Mouse (Mus musculus): ENCODE results near the gene Cnga3. TPM values are rescaled to one million over a fixed set of nuclear protein-coding genes. Genes with fewer than 3 reads are reported as not detected.

Cnga3 gene
- polyA plus RNA-seq, 1 experiment, result 0.02 TPM

DNA sequence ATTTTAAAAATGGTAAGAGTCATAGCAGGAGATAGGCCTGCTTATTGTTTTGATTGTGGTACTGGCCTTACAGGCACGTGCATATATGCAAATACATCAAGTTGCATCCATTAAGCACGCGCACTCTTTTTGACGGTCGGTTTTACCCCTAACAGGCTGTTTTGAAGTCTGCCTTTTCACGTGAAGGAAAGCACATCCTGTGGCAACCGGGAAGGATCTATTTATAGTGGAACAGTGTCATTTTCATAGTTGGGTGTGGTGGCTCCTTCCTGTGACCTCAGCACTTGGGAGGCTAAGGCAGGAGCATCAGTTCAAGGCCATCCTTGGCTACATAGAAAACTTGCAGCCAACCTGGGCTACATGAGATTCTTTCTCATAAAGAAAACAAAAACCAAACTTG is 72.3 kb downstream of the Cnga3 start:
- H3K27me3 ChIP-seq (ENCODE audit: control insufficient read depth, insufficient read depth, insufficient read length), result no peaks in the 10 kb centered on the region
- H3ac ChIP-seq (ENCODE audit: control insufficient read depth, insufficient read length, low read depth), result no peak overlapping the region
- no peaks in the 10 kb centered on the region for H3K36me3 ChIP-seq (ENCODE audit: control insufficient read depth, insufficient read depth)
- no peaks in the 10 kb centered on the region for H3K79me2 ChIP-seq (ENCODE audit: control insufficient read depth, insufficient read depth)
- no peak overlapping the region for H3K4me3 ChIP-seq (ENCODE audit: insufficient read depth, poor library complexity, severe bottlenecking)
- TF ChIP-seq MYOD1 (IDR thresholded peaks at IDR 0.05; ENCODE audit: control insufficient read depth, insufficient read length, low read depth) (no peak), FOSL1 (IDR thresholded peaks at IDR 0.05; ENCODE audit: insufficient read depth, low read length, poor library complexity, severe bottlenecking) (no peak), CEBPB (IDR thresholded peaks at IDR 0.05; ENCODE audit: low read depth) (no peak), USF1 (IDR thresholded peaks at IDR 0.05; ENCODE audit: low read depth) (no peak), MYOG (IDR thresholded peaks at IDR 0.05; ENCODE audit: control insufficient read depth, extremely low read depth, insufficient read length) (no peak), MAX (IDR thresholded peaks at IDR 0.05) (no peak), CTCF (IDR thresholded peaks at IDR 0.05; ENCODE audit: control insufficient read depth, insufficient read depth, insufficient read length) (no peak)
- no peaks in the 10 kb centered on the region for H3K79me3 ChIP-seq (ENCODE audit: low read depth)

DNA sequence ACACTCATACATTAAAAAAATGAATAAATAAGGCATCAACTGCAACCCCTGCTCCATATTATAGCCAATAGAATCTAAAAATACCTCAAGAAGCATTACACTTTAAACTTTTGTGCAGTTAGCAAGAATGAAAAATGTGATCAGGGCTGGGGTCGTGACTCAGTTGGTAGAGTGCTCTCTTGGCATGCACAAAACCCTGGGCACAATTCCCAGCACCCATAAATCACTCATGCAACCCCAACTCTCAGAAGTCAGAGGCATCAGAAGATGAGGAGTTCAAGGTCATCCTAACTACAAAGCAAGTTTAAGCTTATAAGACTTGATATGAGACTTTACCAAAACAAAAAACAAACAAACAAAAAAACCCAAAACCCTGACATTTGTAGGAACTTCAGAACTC is 73.5 kb downstream of the Cnga3 start:
- no peak for TF ChIP-seq FOSL1 (IDR thresholded peaks at IDR 0.05; ENCODE audit: insufficient read depth, low read length, poor library complexity, severe bottlenecking)
- no peak for TF ChIP-seq CEBPB (IDR thresholded peaks at IDR 0.05; ENCODE audit: low read depth)
- TF ChIP-seq MYOG (IDR thresholded peaks at IDR 0.05; ENCODE audit: control insufficient read depth, extremely low read depth, insufficient read length), result no peak
- no peak for TF ChIP-seq CTCF (IDR thresholded peaks at IDR 0.05; ENCODE audit: control insufficient read depth, insufficient read depth, insufficient read length)
- TF ChIP-seq MYOD1 (IDR thresholded peaks at IDR 0.05; ENCODE audit: control insufficient read depth, insufficient read length, low read depth), result no peak
- TF ChIP-seq USF1 (IDR thresholded peaks at IDR 0.05; ENCODE audit: low read depth), result no peak
- TF ChIP-seq MAX (IDR thresholded peaks at IDR 0.05), result no peak

DNA sequence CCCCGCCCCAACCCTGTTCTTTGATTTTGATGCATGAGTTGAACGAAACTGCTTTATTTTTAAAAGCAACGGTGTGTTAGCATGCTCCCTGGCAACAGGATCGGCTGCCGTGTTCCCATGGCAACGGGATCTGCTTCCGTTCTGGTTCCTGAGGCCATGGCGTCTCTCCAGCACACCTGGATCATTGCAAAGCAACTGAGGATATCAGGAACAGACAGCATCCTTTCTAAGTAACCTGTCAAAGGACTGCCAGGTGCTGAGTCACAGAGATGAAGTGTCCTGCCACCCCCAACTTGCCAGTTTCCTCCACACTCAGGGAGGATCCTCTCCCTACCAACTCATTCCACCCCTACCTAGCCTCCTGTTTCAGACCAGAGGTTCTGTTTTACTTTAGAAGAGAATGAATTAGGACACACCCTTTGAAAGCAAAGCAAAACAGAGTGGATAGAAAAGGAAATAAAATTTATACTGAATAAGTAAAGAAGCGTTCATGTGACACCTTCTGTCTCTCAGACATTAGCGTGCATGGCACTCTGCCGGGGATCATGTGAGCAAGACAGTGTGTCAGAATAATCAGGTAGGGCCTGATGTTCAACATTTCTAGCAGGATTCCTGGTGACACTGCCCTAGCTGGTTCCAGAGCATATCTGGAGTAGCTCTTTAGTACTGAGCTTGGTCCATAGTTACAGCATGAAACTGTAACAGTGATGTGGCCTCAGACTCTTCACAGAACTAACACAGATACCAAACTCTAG is 74.1 kb downstream of the Cnga3 start:
- Histone ChIP-seq H3K79me2 (ENCODE audit: control insufficient read depth, insufficient read depth) (no peaks in the 10 kb centered on the region), H3K27me3 (ENCODE audit: control insufficient read depth, insufficient read depth, insufficient read length) (no peaks in the 10 kb centered on the region), H3ac (ENCODE audit: control insufficient read depth, insufficient read length, low read depth) (no peak overlapping the region)

More for the DNA sequence above, 73.5 kb downstream of the Cnga3 start:
- no peak overlapping the region for H3ac ChIP-seq (ENCODE audit: control insufficient read depth, insufficient read length, low read depth)
- H3K79me2 ChIP-seq (ENCODE audit: control insufficient read depth, insufficient read depth), result no peaks in the 10 kb centered on the region
- no peak overlapping the region for H3K4me3 ChIP-seq (ENCODE audit: insufficient read depth, poor library complexity, severe bottlenecking)
- H3K27me3 ChIP-seq (ENCODE audit: control insufficient read depth, insufficient read depth, insufficient read length), result no peaks in the 10 kb centered on the region
- H3K79me3 ChIP-seq (ENCODE audit: low read depth), result no peaks in the 10 kb centered on the region
- no peaks in the 10 kb centered on the region for H3K36me3 ChIP-seq (ENCODE audit: control insufficient read depth, insufficient read depth)

DNA sequence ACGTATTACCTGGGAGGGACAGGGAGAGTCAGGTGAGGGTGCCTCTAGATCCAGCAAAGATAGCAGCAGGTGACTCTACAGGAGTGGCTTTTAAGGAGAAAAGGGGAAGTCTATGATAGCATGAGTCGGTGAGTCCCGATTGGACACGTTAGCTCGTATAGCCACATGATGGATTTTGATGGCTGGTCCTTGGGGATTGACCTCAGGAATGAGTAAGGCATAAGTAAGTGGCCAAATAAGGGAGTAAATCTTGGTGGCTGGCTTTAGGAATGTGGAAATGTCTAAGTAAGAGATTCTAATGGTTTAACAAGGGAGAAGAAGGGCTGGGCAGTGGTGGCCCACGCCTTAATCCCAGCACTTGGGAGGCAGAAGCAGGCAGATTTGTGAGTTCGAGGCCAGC is 74.7 kb downstream of the Cnga3 start:
- no peaks in the 10 kb centered on the region for H3K36me3 ChIP-seq (ENCODE audit: control insufficient read depth, insufficient read depth)
- no peaks in the 10 kb centered on the region for H3K79me2 ChIP-seq (ENCODE audit: control insufficient read depth, insufficient read depth)
- no peak for TF ChIP-seq CTCF (IDR thresholded peaks at IDR 0.05; ENCODE audit: control insufficient read depth, insufficient read depth, insufficient read length)
- no peak for TF ChIP-seq CEBPB (IDR thresholded peaks at IDR 0.05; ENCODE audit: low read depth)
- TF ChIP-seq USF1 (IDR thresholded peaks at IDR 0.05; ENCODE audit: low read depth), result no peak
- no peak for TF ChIP-seq MYOD1 (IDR thresholded peaks at IDR 0.05; ENCODE audit: control insufficient read depth, insufficient read length, low read depth)
- no peak for TF ChIP-seq MAX (IDR thresholded peaks at IDR 0.05)
- TF ChIP-seq FOSL1 (IDR thresholded peaks at IDR 0.05; ENCODE audit: insufficient read depth, low read length, poor library complexity, severe bottlenecking), result no peak
- TF ChIP-seq MYOG (IDR thresholded peaks at IDR 0.05; ENCODE audit: control insufficient read depth, extremely low read depth, insufficient read length), result no peak

More for the DNA sequence above, 74.1 kb downstream of the Cnga3 start:
- H3K79me3 ChIP-seq (ENCODE audit: low read depth), result no peaks in the 10 kb centered on the region
- TF ChIP-seq CTCF (IDR thresholded peaks at IDR 0.05; ENCODE audit: control insufficient read depth, insufficient read depth, insufficient read length) (no peak), CEBPB (IDR thresholded peaks at IDR 0.05; ENCODE audit: low read depth) (no peak), MAX (IDR thresholded peaks at IDR 0.05) (no peak), MYOD1 (IDR thresholded peaks at IDR 0.05; ENCODE audit: control insufficient read depth, insufficient read length, low read depth) (no peak), FOSL1 (IDR thresholded peaks at IDR 0.05; ENCODE audit: insufficient read depth, low read length, poor library complexity, severe bottlenecking) (no peak), USF1 (IDR thresholded peaks at IDR 0.05; ENCODE audit: low read depth) (no peak), MYOG (IDR thresholded peaks at IDR 0.05; ENCODE audit: control insufficient read depth, extremely low read depth, insufficient read length) (no peak)
- no peaks in the 10 kb centered on the region for H3K36me3 ChIP-seq (ENCODE audit: control insufficient read depth, insufficient read depth)
- no peak overlapping the region for H3K4me3 ChIP-seq (ENCODE audit: insufficient read depth, poor library complexity, severe bottlenecking)

DNA sequence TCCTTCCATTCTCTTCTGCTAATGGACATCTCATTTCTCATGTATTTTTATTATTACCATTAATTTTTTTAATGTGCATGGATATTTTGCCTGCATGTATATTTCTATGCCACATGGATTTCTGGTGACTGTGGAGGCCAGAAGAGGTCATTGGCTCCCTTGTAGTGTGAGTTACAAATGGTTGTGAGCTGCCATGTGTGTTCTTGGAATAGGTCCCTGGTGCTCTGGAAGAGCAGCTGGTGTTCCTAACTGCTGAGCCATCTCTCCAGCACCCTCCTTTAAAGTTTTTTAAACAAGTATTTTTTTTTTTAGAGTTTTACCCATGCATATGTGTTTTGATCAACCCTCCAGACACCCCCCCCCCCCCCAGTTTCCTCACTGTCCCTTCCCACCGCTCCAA is 82.2 kb downstream of the Cnga3 start:
- Histone ChIP-seq H3K27me3 (ENCODE audit: control insufficient read depth, insufficient read depth, insufficient read length) (no peaks in the 10 kb centered on the region), H3K36me3 (ENCODE audit: control insufficient read depth, insufficient read depth) (no peaks in the 10 kb centered on the region), H3K79me3 (ENCODE audit: low read depth) (no peaks in the 10 kb centered on the region), H3K79me2 (ENCODE audit: control insufficient read depth, insufficient read depth) (no peaks in the 10 kb centered on the region), H3K4me3 (ENCODE audit: insufficient read depth, poor library complexity, severe bottlenecking) (no peak overlapping the region), H3ac (ENCODE audit: control insufficient read depth, insufficient read length, low read depth) (no peak overlapping the region)
- TF ChIP-seq CTCF (IDR thresholded peaks at IDR 0.05; ENCODE audit: control insufficient read depth, insufficient read depth, insufficient read length) (no peak), MYOG (IDR thresholded peaks at IDR 0.05; ENCODE audit: control insufficient read depth, extremely low read depth, insufficient read length) (no peak), MYOD1 (IDR thresholded peaks at IDR 0.05; ENCODE audit: control insufficient read depth, insufficient read length, low read depth) (no peak), CEBPB (IDR thresholded peaks at IDR 0.05; ENCODE audit: low read depth) (no peak), FOSL1 (IDR thresholded peaks at IDR 0.05; ENCODE audit: insufficient read depth, low read length, poor library complexity, severe bottlenecking) (no peak), MAX (IDR thresholded peaks at IDR 0.05) (no peak), USF1 (IDR thresholded peaks at IDR 0.05; ENCODE audit: low read depth) (no peak)

More for the DNA sequence above, 74.7 kb downstream of the Cnga3 start:
- no peak overlapping the region for H3ac ChIP-seq (ENCODE audit: control insufficient read depth, insufficient read length, low read depth)
- no peaks in the 10 kb centered on the region for H3K27me3 ChIP-seq (ENCODE audit: control insufficient read depth, insufficient read depth, insufficient read length)
- H3K79me3 ChIP-seq (ENCODE audit: low read depth), result no peaks in the 10 kb centered on the region
- H3K4me3 ChIP-seq (ENCODE audit: insufficient read depth, poor library complexity, severe bottlenecking), result no peak overlapping the region
